Mouse (Mus musculus) small intestine, adult 2 months (tissue): Measurements from ENCODE around the gene Nek10.

Source experiments
- CTCF ChIP-seq: fragments of 200-500 bp; IDR thresholded peaks from 2 replicates; pipeline ENCODE4 v1.5.1; 2012; ENCODE audit warnings: low read depth, mild to moderate bottlenecking, control low read depth, inconsistent platforms, low read length, moderate library complexity, mixed read lengths; ENCODE audit not compliant: insufficient replicate concordance, insufficient read length; ENCODE audit errors: extremely low read depth
- POLR2A ChIP-seq: fragments of 200-500 bp; IDR thresholded peaks from 2 replicates; pipeline ENCODE4 v1.6.1; 2012; ENCODE audit warnings: low read depth, mild to moderate bottlenecking, control low read depth, inconsistent platforms, low read length, moderate library complexity

- peak; percentile 97 for TF ChIP-seq CTCF
- no peak for TF ChIP-seq POLR2A
Measured at GRCm38 (mm10) chr14:14863690-14864356, 60.6 kb downstream of the Nek10 start.
